Mouse (Mus musculus) spleen, postnatal 10 days (tissue): Measurements from ENCODE around the gene Csf3.

Source experiments
- DNase-seq, 2 experiments: peaks; one replicate each; pipeline ENCODE4 v3.0.0; 2021 to 2022; ENCODE audit warnings: low spot score in 2 of 2

Csf3 gene

GRCm38 (mm10) chr11:98747804-98748505 is 46.9 kb downstream of the Csf3 start:
- DNase-seq = no peak

- DNase-seq = no peak
These were observed 47.7 kb downstream of the Csf3 start for GRCm38 (mm10) chr11:98748506-98749416.

DNA sequence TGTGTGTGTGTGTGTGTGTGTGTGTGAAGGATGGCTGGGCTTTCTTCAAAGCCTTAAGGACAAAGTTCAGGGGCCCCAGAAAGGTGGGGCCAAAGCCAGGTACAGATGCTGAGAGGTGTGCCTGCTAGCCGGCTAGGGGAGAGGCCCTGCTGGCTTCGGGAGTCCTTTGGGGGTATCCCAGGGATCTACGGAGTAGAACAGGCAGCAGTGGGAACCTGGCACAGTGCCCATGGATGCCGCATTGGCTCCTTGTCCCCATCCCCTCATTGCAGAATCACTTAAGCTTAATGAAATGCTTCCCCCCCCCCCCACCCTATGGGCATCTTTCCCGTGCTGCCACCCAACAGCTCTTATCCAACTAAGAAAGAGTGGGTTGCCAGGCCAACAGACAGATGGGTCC is 48.7 kb downstream of the Csf3 start:
- no peak for DNase-seq

DNA sequence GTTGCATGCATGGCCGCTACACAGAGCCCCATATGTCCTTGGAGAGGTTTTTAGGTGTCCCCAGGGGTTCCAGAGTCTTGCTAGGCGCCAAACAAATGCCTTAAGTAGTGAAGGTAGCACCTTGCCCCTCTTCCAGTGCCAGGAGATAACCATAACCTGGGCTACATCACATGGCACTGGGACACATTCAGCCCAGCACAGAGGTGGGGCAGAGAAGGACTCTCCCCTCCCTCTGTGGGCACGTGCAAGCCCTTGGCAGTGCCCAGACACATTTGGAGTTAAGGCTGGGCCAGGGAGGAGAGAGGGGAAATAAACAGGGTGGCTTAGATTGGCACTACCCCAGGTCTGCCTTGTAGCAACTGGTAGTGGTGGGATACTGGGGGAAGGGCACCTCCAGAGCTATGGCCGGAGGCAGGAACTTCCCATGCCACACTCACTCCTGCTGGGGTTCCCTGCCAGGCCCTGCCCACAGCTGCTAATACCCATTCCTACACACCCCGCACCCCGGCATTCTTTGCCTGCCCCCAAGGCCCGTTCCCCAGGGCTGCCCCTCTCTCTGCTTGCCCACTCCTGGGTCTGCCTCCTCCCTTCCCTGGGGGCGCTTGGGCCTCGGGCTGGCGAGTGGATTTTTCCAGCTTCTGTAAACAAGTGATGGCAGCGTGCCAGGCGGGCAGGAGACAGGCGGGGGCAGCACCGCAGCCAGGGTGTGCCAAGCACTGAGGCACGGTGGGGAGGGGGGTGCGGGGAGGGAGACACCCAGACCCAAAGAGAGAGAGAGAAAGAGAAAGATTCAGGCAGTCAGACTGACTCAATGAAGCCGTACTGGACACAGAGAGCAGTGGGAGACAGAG is 49.5 kb downstream of the Csf3 start:
- peak; percentile 32 to 69 for DNase-seq

DNA sequence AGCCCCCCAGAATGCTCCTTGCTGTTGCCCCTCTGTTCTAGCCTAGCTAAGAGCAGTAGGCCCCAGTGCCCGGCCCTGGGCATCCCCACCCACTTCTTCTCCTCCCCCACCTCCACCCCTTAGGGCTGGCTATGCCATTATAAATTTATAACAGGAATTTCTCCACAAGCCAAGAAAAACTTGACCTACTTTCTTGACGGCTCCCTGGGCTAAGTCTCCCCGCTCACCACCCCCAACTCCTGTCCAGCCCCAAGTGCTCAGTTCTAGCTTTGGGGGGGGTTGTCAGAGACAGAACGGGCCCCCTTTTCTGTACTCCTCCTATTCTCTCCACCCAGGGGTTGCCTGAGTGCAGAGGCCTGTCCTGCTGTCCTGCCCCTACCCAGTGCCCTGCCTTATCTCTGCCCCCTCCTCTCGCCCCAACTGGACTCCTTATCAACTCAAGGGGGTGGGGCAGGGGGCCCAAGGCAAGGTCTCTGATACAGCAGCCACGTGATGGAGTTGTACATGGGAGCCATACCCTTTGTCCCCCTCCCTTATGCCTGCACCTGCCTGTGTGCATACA is 50.2 kb downstream of the Csf3 start:
- DNase-seq = peak in 1 of 2 experiments; percentile 30

GRCm38 (mm10) chr11:98752562-98753140 is 51.6 kb downstream of the Csf3 start:
- DNase-seq = peak in 1 of 2 experiments; percentile 15
